Mouse (Mus musculus): ENCODE data around the gene Ckap2l. TPM values are rescaled to one million over a fixed set of nuclear protein-coding genes. Genes with fewer than 3 reads are reported as not detected.

Ckap2l gene
- total and polyA plus RNA-seq, 3 experiments = 0.08 to 0.55 (median 0.29) TPM

DNA sequence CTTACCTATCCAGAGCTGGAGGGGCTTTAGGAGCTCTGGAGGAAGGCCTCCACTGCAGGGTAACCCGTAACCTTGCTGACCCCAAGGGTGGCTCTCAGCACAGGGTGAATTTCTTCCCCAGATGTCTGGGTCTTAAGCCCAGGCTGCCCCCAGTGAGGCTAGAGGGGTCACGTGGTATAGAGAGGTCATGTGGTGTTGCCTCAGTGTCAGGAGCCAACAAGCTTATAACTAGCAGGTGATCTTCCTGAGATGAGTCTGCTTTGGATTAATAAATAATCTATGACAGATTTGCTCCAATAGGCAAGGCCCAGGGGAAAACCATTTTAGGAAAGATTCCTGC, 43.4 kb downstream of the Ckap2l start:
- Histone ChIP-seq H3K36me3 (ENCODE audit: control insufficient read depth, insufficient read depth, low read length) (no peaks in the 10 kb centered on the region), H3K79me2 (replicated peaks; ENCODE audit: control insufficient read depth, insufficient read depth, low read length) (no peaks in the 10 kb centered on the region), H3K27me3 (ENCODE audit: control insufficient read depth, insufficient read depth, low read length) (no peaks in the 10 kb centered on the region), H3K9ac (ENCODE audit: low read depth, low read length) (no peak overlapping the region), H3K27ac (no peak overlapping the region), H3K4me3 (no peak overlapping the region), H3K4me1 (ENCODE audit: control insufficient read depth, insufficient read depth, low read length) (no peaks in the 10 kb centered on the region)
- intact Hi-C loops (cut with DNase I) = no loop called here
- WGBS = 77% methylated on average over 2 of the region's 2 CpGs
- TF ChIP-seq CTCF (IDR thresholded peaks at IDR 0.05) = no peak
- no peak for TF ChIP-seq EP300 (IDR thresholded peaks at IDR 0.05; ENCODE audit: insufficient read depth, low read depth, low read length)
- no peak for TF ChIP-seq POLR2A (IDR thresholded peaks at IDR 0.05; ENCODE audit: insufficient read depth, low read depth, low read length)
- DNase-seq = no peak

GRCm38 (mm10) chr2:129252836-129253630, 44.0 kb downstream of the Ckap2l start:
- no peak overlapping the region for H3K27ac ChIP-seq
- H3K9ac ChIP-seq (ENCODE audit: low read depth, low read length) = no peak overlapping the region
- H3K36me3 ChIP-seq (ENCODE audit: control insufficient read depth, insufficient read depth, low read length) = no peaks in the 10 kb centered on the region
- no peaks in the 10 kb centered on the region for H3K4me1 ChIP-seq (ENCODE audit: control insufficient read depth, insufficient read depth, low read length)
- no peak for DNase-seq
- no peak overlapping the region for H3K4me3 ChIP-seq
- TF ChIP-seq CTCF (IDR thresholded peaks at IDR 0.05) = no peak
- no peak for TF ChIP-seq EP300 (IDR thresholded peaks at IDR 0.05; ENCODE audit: insufficient read depth, low read depth, low read length)
- no peak for TF ChIP-seq POLR2A (IDR thresholded peaks at IDR 0.05; ENCODE audit: insufficient read depth, low read depth, low read length)
- no peaks in the 10 kb centered on the region for H3K27me3 ChIP-seq (ENCODE audit: control insufficient read depth, insufficient read depth, low read length)
- intact Hi-C loops (cut with DNase I) = no loop called here
- 86% methylated on average over 19 of the region's 19 CpGs for WGBS
- H3K79me2 ChIP-seq (replicated peaks; ENCODE audit: control insufficient read depth, insufficient read depth, low read length) = no peaks in the 10 kb centered on the region

- no peaks in the 10 kb centered on the region for H3K36me3 ChIP-seq (ENCODE audit: control insufficient read depth, insufficient read depth, low read length)
- no peaks in the 10 kb centered on the region for H3K79me2 ChIP-seq (replicated peaks; ENCODE audit: control insufficient read depth, insufficient read depth, low read length)
- intact Hi-C loops (cut with DNase I) = no loop called here
- H3K9ac ChIP-seq (ENCODE audit: low read depth, low read length) = no peak overlapping the region
- no peaks in the 10 kb centered on the region for H3K4me1 ChIP-seq (ENCODE audit: control insufficient read depth, insufficient read depth, low read length)
- H3K27me3 ChIP-seq (ENCODE audit: control insufficient read depth, insufficient read depth, low read length) = no peaks in the 10 kb centered on the region
- no peak for DNase-seq
- no peak overlapping the region for H3K4me3 ChIP-seq
- H3K27ac ChIP-seq = no peak overlapping the region
- WGBS = 47% methylated on average over 1 of the region's 1 CpGs
- no peak for TF ChIP-seq POLR2A (IDR thresholded peaks at IDR 0.05; ENCODE audit: insufficient read depth, low read depth, low read length)
- no peak for TF ChIP-seq CTCF (IDR thresholded peaks at IDR 0.05)
- no peak for TF ChIP-seq EP300 (IDR thresholded peaks at IDR 0.05; ENCODE audit: insufficient read depth, low read depth, low read length)
Observed at GRCm38 (mm10) chr2:129249321-129249720, 47.7 kb downstream of the Ckap2l start.

GRCm38 (mm10) chr2:129247707-129248121, 49.3 kb downstream of the Ckap2l start:
- H3K27me3 ChIP-seq (ENCODE audit: control insufficient read depth, insufficient read depth, low read length) = no peaks in the 10 kb centered on the region
- WGBS = 85% methylated on average over 7 of the region's 7 CpGs
- H3K27ac ChIP-seq = no peak overlapping the region
- TF ChIP-seq CTCF (IDR thresholded peaks at IDR 0.05) (no peak), POLR2A (IDR thresholded peaks at IDR 0.05; ENCODE audit: insufficient read depth, low read depth, low read length) (no peak), EP300 (IDR thresholded peaks at IDR 0.05; ENCODE audit: insufficient read depth, low read depth, low read length) (no peak)
- H3K4me3 ChIP-seq = no peak overlapping the region
- no peak for DNase-seq
- H3K79me2 ChIP-seq (replicated peaks; ENCODE audit: control insufficient read depth, insufficient read depth, low read length) = no peaks in the 10 kb centered on the region
- no peak overlapping the region for H3K9ac ChIP-seq (ENCODE audit: low read depth, low read length)
- H3K36me3 ChIP-seq (ENCODE audit: control insufficient read depth, insufficient read depth, low read length) = no peaks in the 10 kb centered on the region
- H3K4me1 ChIP-seq (ENCODE audit: control insufficient read depth, insufficient read depth, low read length) = no peaks in the 10 kb centered on the region
- intact Hi-C loops (cut with DNase I) = no loop called here

GRCm38 (mm10) chr2:129246924-129247323, 50.1 kb downstream of the Ckap2l start:
- H3K4me1 ChIP-seq (ENCODE audit: control insufficient read depth, insufficient read depth, low read length) = no peaks in the 10 kb centered on the region
- H3K4me3 ChIP-seq = no peak overlapping the region
- H3K36me3 ChIP-seq (ENCODE audit: control insufficient read depth, insufficient read depth, low read length) = no peaks in the 10 kb centered on the region
- no peaks in the 10 kb centered on the region for H3K27me3 ChIP-seq (ENCODE audit: control insufficient read depth, insufficient read depth, low read length)
- no peaks in the 10 kb centered on the region for H3K79me2 ChIP-seq (replicated peaks; ENCODE audit: control insufficient read depth, insufficient read depth, low read length)
- no peak overlapping the region for H3K9ac ChIP-seq (ENCODE audit: low read depth, low read length)
- 96% methylated on average over 12 of the region's 12 CpGs for WGBS
- no peak for DNase-seq
- no peak for TF ChIP-seq EP300 (IDR thresholded peaks at IDR 0.05; ENCODE audit: insufficient read depth, low read depth, low read length)
- TF ChIP-seq POLR2A (IDR thresholded peaks at IDR 0.05; ENCODE audit: insufficient read depth, low read depth, low read length) = no peak
- no peak for TF ChIP-seq CTCF (IDR thresholded peaks at IDR 0.05)
- H3K27ac ChIP-seq = no peak overlapping the region
- intact Hi-C loops (cut with DNase I) = no loop called here

DNA sequence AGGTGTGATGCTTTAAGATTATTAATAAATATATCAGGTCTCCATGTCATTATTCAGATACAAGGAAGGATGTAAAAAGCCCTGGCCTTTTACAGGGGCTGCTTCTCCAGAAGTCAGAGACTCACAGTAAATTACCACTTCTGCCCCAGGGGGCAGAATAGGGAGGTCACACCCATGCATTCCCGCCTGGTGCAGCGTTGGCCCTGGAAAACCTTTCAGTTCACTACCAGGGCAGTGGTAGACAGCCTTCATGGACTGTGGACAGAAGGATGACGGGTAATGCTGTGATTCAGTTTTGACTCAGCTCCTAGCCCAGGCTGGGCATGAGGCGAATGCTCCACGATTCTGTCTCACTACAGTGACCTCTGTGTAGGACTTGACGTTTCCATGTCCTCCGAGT, 50.6 kb downstream of the Ckap2l start:
- no peaks in the 10 kb centered on the region for H3K27me3 ChIP-seq (ENCODE audit: control insufficient read depth, insufficient read depth, low read length)
- no peak for TF ChIP-seq POLR2A (IDR thresholded peaks at IDR 0.05; ENCODE audit: insufficient read depth, low read depth, low read length)
- TF ChIP-seq CTCF (IDR thresholded peaks at IDR 0.05) = no peak
- no peak for TF ChIP-seq EP300 (IDR thresholded peaks at IDR 0.05; ENCODE audit: insufficient read depth, low read depth, low read length)
- intact Hi-C loops (cut with DNase I) = no loop called here
- no peak for DNase-seq
- H3K4me1 ChIP-seq (ENCODE audit: control insufficient read depth, insufficient read depth, low read length) = no peaks in the 10 kb centered on the region
- no peak overlapping the region for H3K9ac ChIP-seq (ENCODE audit: low read depth, low read length)
- H3K27ac ChIP-seq = no peak overlapping the region
- WGBS = 74% methylated on average over 7 of the region's 7 CpGs
- no peaks in the 10 kb centered on the region for H3K79me2 ChIP-seq (replicated peaks; ENCODE audit: control insufficient read depth, insufficient read depth, low read length)
- H3K4me3 ChIP-seq = no peak overlapping the region
- H3K36me3 ChIP-seq (ENCODE audit: control insufficient read depth, insufficient read depth, low read length) = no peaks in the 10 kb centered on the region

Data from heart, adult 2 months (tissue).